Mouse (Mus musculus): ENCODE data around the gene 4921504E06Rik. TPM values are rescaled to one million over a fixed set of nuclear protein-coding genes. Genes with fewer than 3 reads are reported as not detected.

The 4921504E06Rik gene
- polyA plus RNA-seq, 1 experiment from 2014 or later, result not detected

- 85% methylated on average over 5 of the region's 5 CpGs for WGBS
Observed at GRCm38 (mm10) chr2:19562114-19562829, 8.6 kb upstream of the 4921504E06Rik start.

GRCm38 (mm10) chr2:19560654-19561053, 6.9 kb upstream of the 4921504E06Rik start:
- WGBS, result 63% methylated on average over 2 of the region's 2 CpGs
- Histone ChIP-seq H3K9me3 (ENCODE audit: control insufficient read depth, low read length) (no peaks in the 10 kb centered on the region), H3K27me3 (ENCODE audit: control insufficient read depth, insufficient read depth, low read length) (no peaks in the 10 kb centered on the region), H3K4me2 (replicated peaks; ENCODE audit: low read depth, low read length) (no peak overlapping the region), H3K4me1 (ENCODE audit: control insufficient read depth, insufficient read depth, low read length) (no peaks in the 10 kb centered on the region), H3K9ac (ENCODE audit: low read depth, low read length) (no peak overlapping the region), H3K27ac (ENCODE audit: low read depth, low read length) (no peak overlapping the region), H3K36me3 (ENCODE audit: control insufficient read depth, insufficient read depth, low read length) (no peaks in the 10 kb centered on the region), H3K4me3 (ENCODE audit: low read length) (no peak overlapping the region)
- ATAC-seq (ENCODE audit: low FRiP score, low TSS enrichment), result no peak

More at GRCm38 (mm10) chr2:19562114-19562829, 8.6 kb upstream of the 4921504E06Rik start:
- no peak overlapping the region for H3K4me3 ChIP-seq (ENCODE audit: low read length)
- H3K27me3 ChIP-seq (ENCODE audit: control insufficient read depth, insufficient read depth, low read length), result no peaks in the 10 kb centered on the region
- H3K9ac ChIP-seq (ENCODE audit: low read depth, low read length), result no peak overlapping the region
- no peaks in the 10 kb centered on the region for H3K36me3 ChIP-seq (ENCODE audit: control insufficient read depth, insufficient read depth, low read length)
- no peak overlapping the region for H3K27ac ChIP-seq (ENCODE audit: low read depth, low read length)
- H3K9me3 ChIP-seq (ENCODE audit: control insufficient read depth, low read length), result no peaks in the 10 kb centered on the region
- no peaks in the 10 kb centered on the region for H3K4me1 ChIP-seq (ENCODE audit: control insufficient read depth, insufficient read depth, low read length)
- no peak overlapping the region for H3K4me2 ChIP-seq (replicated peaks; ENCODE audit: low read depth, low read length)
- no peak for ATAC-seq (ENCODE audit: low FRiP score, low TSS enrichment)

GRCm38 (mm10) chr2:19560071-19560470, 6.4 kb upstream of the 4921504E06Rik start:
- Histone ChIP-seq H3K27ac (ENCODE audit: low read depth, low read length) (no peak overlapping the region), H3K4me2 (replicated peaks; ENCODE audit: low read depth, low read length) (no peak overlapping the region), H3K4me3 (ENCODE audit: low read length) (no peak overlapping the region), H3K36me3 (ENCODE audit: control insufficient read depth, insufficient read depth, low read length) (no peaks in the 10 kb centered on the region), H3K4me1 (ENCODE audit: control insufficient read depth, insufficient read depth, low read length) (no peaks in the 10 kb centered on the region), H3K9ac (ENCODE audit: low read depth, low read length) (no peak overlapping the region), H3K9me3 (ENCODE audit: control insufficient read depth, low read length) (no peaks in the 10 kb centered on the region), H3K27me3 (ENCODE audit: control insufficient read depth, insufficient read depth, low read length) (no peaks in the 10 kb centered on the region)
- WGBS, result 66% methylated on average over 4 of the region's 4 CpGs
- ATAC-seq (ENCODE audit: low FRiP score, low TSS enrichment), result no peak

GRCm38 (mm10) chr2:19551396-19551795, 2.3 kb downstream of the 4921504E06Rik start:
- H3K9me3 ChIP-seq (ENCODE audit: control insufficient read depth, low read length), result no peaks in the 10 kb centered on the region
- H3K4me2 ChIP-seq (replicated peaks; ENCODE audit: low read depth, low read length), result no peak overlapping the region
- no peak for ATAC-seq (ENCODE audit: low FRiP score, low TSS enrichment)
- no peaks in the 10 kb centered on the region for H3K36me3 ChIP-seq (ENCODE audit: control insufficient read depth, insufficient read depth, low read length)
- no peak overlapping the region for H3K27ac ChIP-seq (ENCODE audit: low read depth, low read length)
- 86% methylated on average over 2 of the region's 2 CpGs for WGBS
- no peak overlapping the region for H3K4me3 ChIP-seq (ENCODE audit: low read length)
- peaks cover 6% of the 10 kb centered on the region; the same call in 1 of the 2 replicates for H3K4me1 ChIP-seq (ENCODE audit: control insufficient read depth, insufficient read depth, low read length)
- H3K27me3 ChIP-seq (ENCODE audit: control insufficient read depth, insufficient read depth, low read length), result no peaks in the 10 kb centered on the region
- H3K9ac ChIP-seq (ENCODE audit: low read depth, low read length), result no peak overlapping the region

- WGBS, result 76% methylated on average over 1 of the region's 1 CpGs
- ATAC-seq (ENCODE audit: low FRiP score, low TSS enrichment), result no peak
Observed at GRCm38 (mm10) chr2:19540906-19541305, 12.8 kb downstream of the 4921504E06Rik start.

GRCm38 (mm10) chr2:19529428-19529827, 24.3 kb downstream of the 4921504E06Rik start:
- H3K9me3 ChIP-seq (ENCODE audit: control insufficient read depth, low read length), result no peaks in the 10 kb centered on the region
- H3K36me3 ChIP-seq (ENCODE audit: control insufficient read depth, insufficient read depth, low read length), result no peaks in the 10 kb centered on the region
- H3K27ac ChIP-seq (ENCODE audit: low read depth, low read length), result no peak overlapping the region
- H3K4me1 ChIP-seq (ENCODE audit: control insufficient read depth, insufficient read depth, low read length), result no peaks in the 10 kb centered on the region
- no peak overlapping the region for H3K4me2 ChIP-seq (replicated peaks; ENCODE audit: low read depth, low read length)
- H3K27me3 ChIP-seq (ENCODE audit: control insufficient read depth, insufficient read depth, low read length), result no peaks in the 10 kb centered on the region
- WGBS, result 84% methylated on average over 2 of the region's 2 CpGs
- ATAC-seq (ENCODE audit: low FRiP score, low TSS enrichment), result no peak; the same call in 1 of the 2 replicates
- no peak overlapping the region for H3K9ac ChIP-seq (ENCODE audit: low read depth, low read length)
- no peak overlapping the region for H3K4me3 ChIP-seq (ENCODE audit: low read length)

More at GRCm38 (mm10) chr2:19540906-19541305, 12.8 kb downstream of the 4921504E06Rik start:
- H3K4me1 ChIP-seq (ENCODE audit: control insufficient read depth, insufficient read depth, low read length), result no peaks in the 10 kb centered on the region
- no peaks in the 10 kb centered on the region for H3K9me3 ChIP-seq (ENCODE audit: control insufficient read depth, low read length)
- H3K27me3 ChIP-seq (ENCODE audit: control insufficient read depth, insufficient read depth, low read length), result no peaks in the 10 kb centered on the region
- H3K4me3 ChIP-seq (ENCODE audit: low read length), result no peak overlapping the region
- H3K36me3 ChIP-seq (ENCODE audit: control insufficient read depth, insufficient read depth, low read length), result no peaks in the 10 kb centered on the region
- H3K27ac ChIP-seq (ENCODE audit: low read depth, low read length), result no peak overlapping the region
- no peak overlapping the region for H3K4me2 ChIP-seq (replicated peaks; ENCODE audit: low read depth, low read length)
- H3K9ac ChIP-seq (ENCODE audit: low read depth, low read length), result no peak overlapping the region

GRCm38 (mm10) chr2:19528797-19529196, 24.9 kb downstream of the 4921504E06Rik start:
- Histone ChIP-seq H3K4me2 (replicated peaks; ENCODE audit: low read depth, low read length) (no peak overlapping the region), H3K9me3 (ENCODE audit: control insufficient read depth, low read length) (no peaks in the 10 kb centered on the region), H3K4me3 (ENCODE audit: low read length) (no peak overlapping the region), H3K9ac (ENCODE audit: low read depth, low read length) (no peak overlapping the region), H3K36me3 (ENCODE audit: control insufficient read depth, insufficient read depth, low read length) (no peaks in the 10 kb centered on the region), H3K27me3 (ENCODE audit: control insufficient read depth, insufficient read depth, low read length) (no peaks in the 10 kb centered on the region), H3K4me1 (ENCODE audit: control insufficient read depth, insufficient read depth, low read length) (no peaks in the 10 kb centered on the region), H3K27ac (ENCODE audit: low read depth, low read length) (no peak overlapping the region)
- ATAC-seq (ENCODE audit: low FRiP score, low TSS enrichment), result no peak
- 0% methylated on average over 1 of the region's 1 CpGs for WGBS

GRCm38 (mm10) chr2:19524071-19524470, 29.6 kb downstream of the 4921504E06Rik start:
- no peak for ATAC-seq (ENCODE audit: low FRiP score, low TSS enrichment)
- Histone ChIP-seq H3K4me3 (ENCODE audit: low read length) (no peak overlapping the region), H3K36me3 (ENCODE audit: control insufficient read depth, insufficient read depth, low read length) (no peaks in the 10 kb centered on the region), H3K4me2 (replicated peaks; ENCODE audit: low read depth, low read length) (no peak overlapping the region), H3K9ac (ENCODE audit: low read depth, low read length) (no peak overlapping the region), H3K4me1 (ENCODE audit: control insufficient read depth, insufficient read depth, low read length) (no peaks in the 10 kb centered on the region), H3K27me3 (ENCODE audit: control insufficient read depth, insufficient read depth, low read length) (no peaks in the 10 kb centered on the region), H3K9me3 (ENCODE audit: control insufficient read depth, low read length) (no peaks in the 10 kb centered on the region), H3K27ac (ENCODE audit: low read depth, low read length) (no peak overlapping the region)
- 71% methylated on average over 5 of the region's 5 CpGs for WGBS

GRCm38 (mm10) chr2:19521662-19522061, 32.1 kb downstream of the 4921504E06Rik start:
- Histone ChIP-seq H3K27me3 (ENCODE audit: control insufficient read depth, insufficient read depth, low read length) (no peaks in the 10 kb centered on the region), H3K4me3 (ENCODE audit: low read length) (no peak overlapping the region), H3K9ac (ENCODE audit: low read depth, low read length) (no peak overlapping the region), H3K9me3 (ENCODE audit: control insufficient read depth, low read length) (no peaks in the 10 kb centered on the region), H3K36me3 (ENCODE audit: control insufficient read depth, insufficient read depth, low read length) (no peaks in the 10 kb centered on the region), H3K4me1 (ENCODE audit: control insufficient read depth, insufficient read depth, low read length) (no peaks in the 10 kb centered on the region), H3K27ac (ENCODE audit: low read depth, low read length) (no peak overlapping the region), H3K4me2 (replicated peaks; ENCODE audit: low read depth, low read length) (no peak overlapping the region)
- WGBS, result 34% methylated on average over 7 of the region's 7 CpGs
- no peak for ATAC-seq (ENCODE audit: low FRiP score, low TSS enrichment)
